Mouse (Mus musculus): ENCODE results near the gene Prr7. TPM values are rescaled to one million over a fixed set of nuclear protein-coding genes. Genes with fewer than 3 reads are reported as not detected.

The Prr7 gene
- polyA plus RNA-seq, 1 experiment from 2014 or later, result 0.85 TPM

DNA sequence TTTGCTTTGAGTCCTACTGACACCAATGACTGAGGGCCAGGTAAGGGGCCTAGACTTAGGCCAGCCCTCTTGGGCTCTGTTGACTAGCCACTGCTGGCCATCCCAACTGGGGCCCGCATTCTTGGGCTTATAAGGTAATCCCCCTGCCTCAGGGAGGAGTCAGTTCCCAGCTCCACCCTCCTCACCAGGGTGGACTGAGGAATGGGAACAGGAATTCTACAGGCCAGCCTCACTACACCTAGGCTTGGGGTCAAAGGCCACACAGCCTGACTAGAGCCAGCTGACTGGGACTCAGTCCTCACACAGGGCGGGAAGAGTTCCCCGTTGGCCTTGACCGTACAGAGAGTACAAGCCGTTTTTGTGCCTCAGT lies 47.4 kb downstream of the Prr7 start:
- Histone ChIP-seq H3K4me1 (peaks cover 41% of the 10 kb centered on the region), H3K36me3 (peaks cover 30% of the 10 kb centered on the region), H3K27ac (peak overlapping the region; percentile 94), H3K4me2 (peak overlapping the region; percentile 87), H3K27me3 (replicated peaks) (no peaks in the 10 kb centered on the region), H3K9me3 (no peaks in the 10 kb centered on the region), H3K4me3 (replicated peaks) (peak overlapping the region; percentile 90), H3K9ac (no peak overlapping the region)
- 18% methylated on average over 5 of the region's 5 CpGs for WGBS
- peak; percentile 11 for ATAC-seq (ENCODE audit: insufficient read depth, low FRiP score, low read depth)

DNA sequence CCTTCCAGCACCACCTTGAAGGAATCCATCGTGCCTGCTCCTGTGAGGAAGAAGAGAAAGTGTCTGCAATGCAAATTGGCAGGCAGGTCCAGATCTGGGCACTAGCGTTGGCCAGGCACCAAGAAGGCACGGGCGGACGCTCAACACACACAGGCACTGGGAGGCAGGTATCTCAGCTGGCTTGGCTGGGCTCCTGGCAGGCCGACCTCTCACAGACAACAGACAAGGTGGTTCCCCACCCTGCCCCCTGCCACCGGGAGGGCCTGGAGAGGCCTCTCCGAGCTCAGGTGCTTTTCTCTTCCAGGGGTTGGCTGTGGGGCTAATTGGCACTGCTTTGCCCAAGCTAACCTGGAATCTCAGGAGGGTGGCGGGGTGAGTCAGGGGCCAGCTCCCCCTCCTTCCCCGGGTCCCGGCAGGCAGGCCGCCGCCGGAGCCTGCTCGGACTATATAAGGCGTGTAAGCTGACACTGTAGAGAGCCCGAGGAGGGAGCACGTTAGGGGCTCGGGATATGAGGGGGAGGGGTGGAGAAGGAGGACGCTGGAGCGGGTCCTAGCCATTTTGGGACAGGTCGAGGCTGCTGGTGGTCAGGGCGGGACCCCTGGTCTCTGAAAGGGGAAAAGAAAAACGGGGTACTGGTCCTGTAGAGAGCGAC lies 48.4 kb downstream of the Prr7 start:
- peak overlapping the region; percentile 90 for H3K4me3 ChIP-seq (replicated peaks)
- no peaks in the 10 kb centered on the region for H3K27me3 ChIP-seq (replicated peaks)
- H3K4me1 ChIP-seq, result peaks cover 41% of the 10 kb centered on the region
- H3K9me3 ChIP-seq, result no peaks in the 10 kb centered on the region
- peaks cover 21% of the 10 kb centered on the region for H3K36me3 ChIP-seq
- H3K4me2 ChIP-seq, result peak overlapping the region; percentile 87
- 2% methylated on average over 25 of the region's 25 CpGs for WGBS
- H3K27ac ChIP-seq, result peak overlapping the region; percentile 94
- peak overlapping the region; percentile 88 for H3K9ac ChIP-seq
- peak; percentile 53; the same call in 1 of the 2 replicates for ATAC-seq (ENCODE audit: insufficient read depth, low FRiP score, low read depth)

- peak; percentile 53 for ATAC-seq (ENCODE audit: insufficient read depth, low FRiP score, low read depth)
- H3K4me3 ChIP-seq (replicated peaks), result peak within 1 kb of the TSS; percentile 90
- H3K27ac ChIP-seq, result peak within 1 kb of the TSS; percentile 94
- peak within 1 kb of the TSS; percentile 88 for H3K9ac ChIP-seq
- H3K4me2 ChIP-seq, result peak within 1 kb of the TSS; percentile 87
- H3K4me1 ChIP-seq, result peaks cover 41% of the 10 kb centered on the region
- H3K36me3 ChIP-seq, result peaks cover 14% of the 10 kb centered on the region; the same call in 1 of the 2 replicates
- H3K27me3 ChIP-seq (replicated peaks), result no peaks in the 10 kb centered on the region
- no peaks in the 10 kb centered on the region for H3K9me3 ChIP-seq
- under 1% methylated on average over 55 of the region's 55 CpGs for WGBS
These were observed 49.2 kb downstream of the Prr7 start, which contains the start of gene Pdlim7 for GRCm38 (mm10) chr13:55513111-55513748. TSS of gene Pdlim7 (minus strand) at chr13:55513676.

DNA sequence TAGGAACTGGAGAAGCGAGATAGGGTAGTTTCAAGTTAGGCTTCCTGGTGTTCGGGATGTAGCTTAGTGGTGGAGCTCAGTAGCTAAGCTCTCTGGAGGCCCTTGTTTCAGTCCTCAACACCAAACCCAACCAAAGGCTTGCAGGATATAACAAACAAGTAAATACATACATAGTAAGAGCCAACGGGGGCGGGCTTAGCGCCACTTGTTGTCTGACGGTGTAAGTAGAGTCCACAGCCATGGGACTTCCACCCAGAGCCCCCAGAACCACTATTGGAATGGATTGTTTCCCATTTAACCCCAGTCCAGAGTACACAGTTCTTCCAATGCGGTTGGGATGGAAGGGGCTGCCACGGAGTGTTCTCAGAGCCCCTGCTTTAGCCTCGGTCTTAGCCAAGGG lies 49.8 kb downstream of the Prr7 start:
- WGBS, result 42% methylated on average over 9 of the region's 9 CpGs
- H3K9ac ChIP-seq, result no peak overlapping the region
- ATAC-seq (ENCODE audit: insufficient read depth, low FRiP score, low read depth), result no peak
- H3K4me3 ChIP-seq (replicated peaks), result peak overlapping the region; percentile 90
- H3K27ac ChIP-seq, result no peak overlapping the region
- H3K9me3 ChIP-seq, result no peaks in the 10 kb centered on the region
- H3K4me1 ChIP-seq, result peaks cover 36% of the 10 kb centered on the region
- peaks cover 8% of the 10 kb centered on the region; the same call in 1 of the 2 replicates for H3K36me3 ChIP-seq
- H3K4me2 ChIP-seq, result peak overlapping the region; percentile 87
- H3K27me3 ChIP-seq (replicated peaks), result no peaks in the 10 kb centered on the region

DNA sequence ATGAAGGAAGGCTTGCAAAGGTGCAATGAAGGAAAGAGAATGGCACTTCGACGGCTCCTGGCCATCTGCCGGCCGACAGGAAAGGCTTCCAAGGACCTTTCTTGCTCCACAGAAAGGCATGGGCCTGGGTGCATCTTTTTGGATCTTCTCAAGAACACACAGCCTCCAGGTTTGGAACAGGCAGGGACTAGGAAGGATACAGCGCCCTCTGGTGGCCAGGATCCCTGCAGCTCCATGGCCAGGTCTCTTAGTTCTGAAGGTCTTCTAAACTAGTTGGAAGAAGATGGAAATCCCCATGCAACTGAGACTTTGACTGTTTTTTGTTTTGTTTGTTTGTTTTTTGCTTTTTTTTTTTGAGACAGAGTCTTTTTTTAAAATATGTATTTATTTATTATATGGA lies 52.9 kb downstream of the Prr7 start:
- 2% methylated on average over 5 of the region's 5 CpGs for WGBS
- no peak overlapping the region for H3K9ac ChIP-seq
- H3K27me3 ChIP-seq (replicated peaks), result no peaks in the 10 kb centered on the region
- no peak overlapping the region for H3K4me2 ChIP-seq
- H3K4me1 ChIP-seq, result peaks cover 7% of the 10 kb centered on the region
- H3K9me3 ChIP-seq, result no peaks in the 10 kb centered on the region
- no peak overlapping the region for H3K4me3 ChIP-seq (replicated peaks)
- H3K36me3 ChIP-seq, result no peaks in the 10 kb centered on the region
- no peak overlapping the region for H3K27ac ChIP-seq
- no peak for ATAC-seq (ENCODE audit: insufficient read depth, low FRiP score, low read depth)

GRCm38 (mm10) chr13:55519606-55520005 lies 55.5 kb downstream of the Prr7 start:
- H3K9me3 ChIP-seq, result no peaks in the 10 kb centered on the region
- H3K4me2 ChIP-seq, result no peak overlapping the region
- no peak overlapping the region for H3K4me3 ChIP-seq (replicated peaks)
- no peaks in the 10 kb centered on the region for H3K27me3 ChIP-seq (replicated peaks)
- H3K4me1 ChIP-seq, result no peaks in the 10 kb centered on the region
- no peak overlapping the region for H3K27ac ChIP-seq
- ATAC-seq (ENCODE audit: insufficient read depth, low FRiP score, low read depth), result no peak
- no peaks in the 10 kb centered on the region for H3K36me3 ChIP-seq
- no peak overlapping the region for H3K9ac ChIP-seq
- 65% methylated on average over 4 of the region's 4 CpGs for whole genome bisulfite sequencing

DNA sequence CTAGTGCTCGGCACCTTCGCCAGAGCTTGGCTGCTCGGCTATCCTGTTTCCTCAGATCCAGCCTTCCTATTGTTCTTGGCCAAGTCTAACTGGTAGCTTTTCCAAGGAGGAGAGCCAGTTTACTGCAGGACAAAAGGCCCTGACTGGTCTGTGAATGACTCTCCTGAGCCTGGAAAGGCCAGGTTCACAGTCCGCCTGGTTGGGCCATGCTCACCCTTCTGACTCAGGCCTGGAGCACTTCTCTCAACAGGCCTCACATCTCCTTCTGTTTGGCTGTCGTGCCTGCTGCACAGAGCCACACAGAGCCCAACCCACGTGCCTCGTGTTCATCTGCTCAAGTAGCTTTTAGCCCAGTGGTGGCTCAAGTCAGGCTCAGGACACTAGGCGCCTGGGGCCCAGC lies 58.7 kb downstream of the Prr7 start:
- ATAC-seq (ENCODE audit: insufficient read depth, low FRiP score, low read depth), result no peak
- Histone ChIP-seq H3K4me2 (no peak overlapping the region), H3K9me3 (no peaks in the 10 kb centered on the region), H3K27me3 (replicated peaks) (no peaks in the 10 kb centered on the region), H3K4me1 (no peaks in the 10 kb centered on the region), H3K9ac (no peak overlapping the region), H3K4me3 (replicated peaks) (no peak overlapping the region), H3K36me3 (no peaks in the 10 kb centered on the region), H3K27ac (no peak overlapping the region)
- WGBS, result 64% methylated on average over 8 of the region's 8 CpGs

Small RNA genes within 50 kb of the gene (microRNA-seq; reads per million reads assigned to microRNA genes)
- gene Mir6943 (0.58 reads per million), gene Mir6944 (19.3 reads per million, percentile 32 among the genes with 10 or more reads in this experiment), gene Mir6945 (1.7 reads per million)

Other genes with a start within 250 kb of the Prr7 start
- gene Prelid1, start 143.8 kb upstream of the Prr7 start, polyA plus RNA-seq (2015; fragmentation: Nextera tagmentation; extraction: Ambion mirVana), result 447 and 473 TPM in 2 replicates
- 89.8 and 93.2 TPM in 2 replicates for gene Rab24, start 142.3 kb upstream of the Prr7 start, polyA plus RNA-seq (2015; fragmentation: Nextera tagmentation; extraction: Ambion mirVana)
- gene Mxd3, start 134.4 kb upstream of the Prr7 start, polyA plus RNA-seq (2015; fragmentation: Nextera tagmentation; extraction: Ambion mirVana), result 29.2 and 32.1 TPM in 2 replicates
- 114 and 127 TPM in 2 replicates for gene Lman2, start 101.5 kb upstream of the Prr7 start, polyA plus RNA-seq (2015; fragmentation: Nextera tagmentation; extraction: Ambion mirVana)
- gene Rgs14, start 94.5 kb upstream of the Prr7 start, polyA plus RNA-seq (2015; fragmentation: Nextera tagmentation; extraction: Ambion mirVana), result 1.3 and 1.5 TPM in 2 replicates
- gene Slc34a1, start 66.1 kb upstream of the Prr7 start, polyA plus RNA-seq (2015; fragmentation: Nextera tagmentation; extraction: Ambion mirVana), result 0.06 and 0.17 TPM in 2 replicates
- gene Pfn3, start 49.0 kb upstream of the Prr7 start, polyA plus RNA-seq (2015; fragmentation: Nextera tagmentation; extraction: Ambion mirVana), result not detected in 2 replicates
- 2.5 and 6.8 TPM in 2 replicates for gene F12, start 37.5 kb upstream of the Prr7 start, polyA plus RNA-seq (2015; fragmentation: Nextera tagmentation; extraction: Ambion mirVana)
- gene Grk6, start 19.2 kb upstream of the Prr7 start, polyA plus RNA-seq (2015; fragmentation: Nextera tagmentation; extraction: Ambion mirVana), result 39.1 and 40.7 TPM in 2 replicates
- gene Dbn1, start 23.8 kb downstream of the Prr7 start, polyA plus RNA-seq (2015; fragmentation: Nextera tagmentation; extraction: Ambion mirVana), result 110 and 115 TPM in 2 replicates
- 198 and 218 TPM in 2 replicates for gene Pdlim7, start 49.4 kb downstream of the Prr7 start, polyA plus RNA-seq (2015; fragmentation: Nextera tagmentation; extraction: Ambion mirVana)
- 4.3 and 5.3 TPM in 2 replicates for gene Dok3, start 65.0 kb downstream of the Prr7 start, polyA plus RNA-seq (2015; fragmentation: Nextera tagmentation; extraction: Ambion mirVana)
- gene Ddx41, start 72.4 kb downstream of the Prr7 start, polyA plus RNA-seq (2015; fragmentation: Nextera tagmentation; extraction: Ambion mirVana), result 52.7 and 54.5 TPM in 2 replicates
- 29.1 and 32.1 TPM in 2 replicates for gene Fam193b, start 106.9 kb downstream of the Prr7 start, polyA plus RNA-seq (2015; fragmentation: Nextera tagmentation; extraction: Ambion mirVana)
- gene Tmed9, start 109.5 kb downstream of the Prr7 start, polyA plus RNA-seq (2015; fragmentation: Nextera tagmentation; extraction: Ambion mirVana), result 150 and 156 TPM in 2 replicates
- gene B4galt7, start 135.6 kb downstream of the Prr7 start, polyA plus RNA-seq (2015; fragmentation: Nextera tagmentation; extraction: Ambion mirVana), result 24.6 and 26.3 TPM in 2 replicates
- gene Caml, start 158.7 kb downstream of the Prr7 start, polyA plus RNA-seq (2015; fragmentation: Nextera tagmentation; extraction: Ambion mirVana), result 49.2 and 53.0 TPM in 2 replicates
- gene Ddx46, start 170.8 kb downstream of the Prr7 start, polyA plus RNA-seq (2015; fragmentation: Nextera tagmentation; extraction: Ambion mirVana), result 31.6 and 33.5 TPM in 2 replicates
- gene B230219D22Rik, start 228.9 kb downstream of the Prr7 start, polyA plus RNA-seq (2015; fragmentation: Nextera tagmentation; extraction: Ambion mirVana), result 56.8 and 57.5 TPM in 2 replicates

All from stomach, embryonic 15.5 days (tissue).